Mouse (Mus musculus): Measurements from ENCODE around the gene Plcxd3.
A peak's percentile ranks its signal among the peaks of the same experiment; 100 is the strongest.

Plcxd3 gene

DNA sequence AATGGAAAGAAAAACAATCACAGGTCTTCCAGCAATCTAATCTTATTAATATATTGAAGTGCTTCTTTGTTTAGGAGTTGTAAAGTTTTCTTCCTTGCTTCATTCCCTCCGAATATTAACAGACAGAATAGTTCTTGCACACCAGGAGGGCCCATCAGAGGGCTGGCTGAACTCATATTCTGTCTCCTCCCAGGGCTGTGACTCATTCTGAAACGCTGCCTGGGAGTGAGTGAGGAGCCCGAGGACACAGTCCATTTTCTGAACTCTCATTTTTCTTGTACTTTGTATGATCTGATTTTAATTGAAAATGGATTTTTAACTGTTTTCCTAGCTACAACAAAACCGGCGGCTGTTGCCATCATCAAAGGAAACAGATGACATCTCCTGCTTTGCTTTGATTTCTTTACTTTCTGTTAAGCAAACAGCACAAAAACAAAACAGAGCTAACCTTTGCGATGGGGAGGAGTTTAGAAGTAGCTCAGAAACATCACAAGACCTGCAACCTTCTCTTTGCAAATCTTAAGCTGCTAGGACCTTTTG, 186.2 kb downstream of the Plcxd3 start:
- peak; percentile 26 to 47 for DNase-seq

GRCm38 (mm10) chr15:4595521-4595920, 220.2 kb downstream of the Plcxd3 start:
- peak in 1 of 2 experiments; percentile 31 for DNase-seq

DNA sequence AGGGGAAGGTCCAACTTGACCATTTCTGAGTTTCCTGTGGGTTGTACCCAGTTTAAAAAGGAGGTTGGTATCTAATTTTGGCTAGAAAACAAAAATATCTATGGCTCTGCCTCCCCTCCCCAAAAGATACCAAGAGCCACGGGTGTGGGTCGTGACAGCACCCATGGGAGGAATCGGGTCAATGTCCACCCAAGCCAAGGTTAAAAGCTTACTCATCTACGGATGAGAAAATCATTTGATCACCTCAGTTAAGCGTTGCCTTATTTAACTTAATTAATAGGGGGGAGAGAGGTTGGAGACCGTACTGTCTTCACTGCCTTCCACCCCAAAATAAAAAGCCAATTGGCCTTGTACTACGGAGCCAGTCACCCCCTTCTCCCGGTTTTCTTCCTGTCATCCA, 223.4 kb downstream of the Plcxd3 start:
- peak; percentile 47 to 58 for DNase-seq

- DNase-seq = peak; percentile 57 to 59
Measured at GRCm38 (mm10) chr15:4599331-4599730, 224.0 kb downstream of the Plcxd3 start.

DNA sequence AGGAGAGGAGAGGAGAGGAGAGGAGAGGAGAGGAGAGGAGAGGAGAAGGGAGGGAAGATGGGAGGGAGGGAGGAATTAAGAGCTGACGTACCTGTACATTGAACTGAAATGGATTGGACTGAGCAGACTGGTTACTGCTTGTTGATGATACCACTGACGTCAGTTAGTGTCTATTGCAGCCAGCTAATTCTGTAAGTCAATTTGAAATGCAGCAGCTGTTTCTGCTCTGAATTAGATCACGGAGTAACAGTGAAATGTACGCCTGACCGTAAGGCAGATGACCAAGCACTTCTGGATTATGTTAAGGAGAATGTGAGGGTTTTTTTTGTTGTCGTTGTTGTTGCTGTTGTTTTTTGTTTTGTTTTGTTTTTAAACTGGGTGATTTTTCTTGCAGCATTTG, 230.3 kb downstream of the Plcxd3 start:
- DNase-seq = peak in 1 of 2 experiments; percentile 14
